Mouse (Mus musculus): Measurements from ENCODE around the gene Lsm4. TPM values are rescaled to one million over a fixed set of nuclear protein-coding genes. Genes with fewer than 3 reads are reported as not detected.

Gene Lsm4
- polyA plus RNA-seq (2014; fragmentation: Nextera tagmentation; extraction: Ambion mirVana): 180 and 197 TPM in 2 replicates

DNA sequence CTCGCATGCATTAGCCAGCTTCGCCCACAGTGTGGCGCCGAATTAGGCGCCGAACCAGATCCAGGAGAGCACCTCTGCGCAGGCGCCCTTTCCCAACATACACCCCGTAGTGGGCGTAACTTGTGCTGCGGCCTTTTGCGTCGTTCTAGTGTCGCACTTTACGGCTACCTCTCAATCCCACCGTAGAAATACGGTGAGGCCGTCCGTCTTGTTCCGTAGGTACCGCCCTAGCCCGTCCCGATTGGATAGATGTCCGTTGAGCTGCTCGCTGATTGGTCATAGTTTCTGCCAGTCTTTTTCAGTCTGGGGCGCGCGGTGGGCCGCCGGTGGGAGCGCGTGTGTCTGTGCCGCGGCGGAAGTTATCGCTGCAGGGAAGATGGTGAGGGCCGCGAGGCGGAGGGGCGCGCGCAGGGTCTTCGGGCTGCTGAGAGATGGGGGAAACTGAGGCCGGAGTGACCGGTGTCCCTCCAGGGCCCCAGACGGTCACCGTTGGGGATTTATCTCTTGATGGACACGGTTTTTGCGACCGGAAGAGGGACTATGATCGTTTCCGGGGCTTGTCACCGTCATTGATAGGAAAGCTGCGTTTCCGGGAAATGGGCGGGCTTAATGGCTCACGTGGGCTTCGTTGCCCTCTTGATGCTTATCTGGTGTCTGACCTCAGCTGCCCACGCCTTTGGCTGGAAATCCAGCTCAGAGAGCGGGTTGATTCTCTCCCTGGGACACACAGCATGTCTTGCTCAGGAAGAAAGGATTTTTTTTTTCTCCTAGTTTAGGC is at the start of gene Lsm4:
Lsm4 (plus strand) TSS at position 170 of the 778 bp plus-strand sequence.
- Histone ChIP-seq H3K4me3 (replicated peaks; ENCODE audit: low read length) (peak within 1 kb of the TSS; percentile 66), H3K4me2 (replicated peaks) (peak within 1 kb of the TSS; percentile 80), H3K27me3 (ENCODE audit: control insufficient read depth, insufficient read depth, low read length) (no peaks in the 10 kb centered on the region), H3K9me3 (ENCODE audit: control insufficient read depth, low read length) (no peaks in the 10 kb centered on the region), H3K36me3 (replicated peaks; ENCODE audit: control insufficient read depth, insufficient read depth) (peaks cover 6% of the 10 kb centered on the region; the same call in 1 of the 2 replicates), H3K9ac (peak within 1 kb of the TSS; percentile 75), H3K4me1 (replicated peaks; ENCODE audit: control insufficient read depth, insufficient read depth, low read length) (peaks cover 8% of the 10 kb centered on the region), H3K27ac (peak within 1 kb of the TSS; percentile 98)
- WGBS: under 1% methylated on average over 60 of the region's 60 CpGs
- ATAC-seq (ENCODE audit: low FRiP score) (peak; percentile 98), DNase-seq (ENCODE audit: low spot score) (peak; percentile 99)

- Histone ChIP-seq H3K4me2 (replicated peaks) (no peak overlapping the region), H3K9ac (no peak overlapping the region), H3K27ac (no peak overlapping the region), H3K36me3 (replicated peaks; ENCODE audit: control insufficient read depth, insufficient read depth) (no peaks in the 10 kb centered on the region), H3K9me3 (ENCODE audit: control insufficient read depth, low read length) (no peaks in the 10 kb centered on the region), H3K4me3 (replicated peaks; ENCODE audit: low read length) (no peak overlapping the region), H3K4me1 (replicated peaks; ENCODE audit: control insufficient read depth, insufficient read depth, low read length) (no peaks in the 10 kb centered on the region; the same call in 1 of the 2 replicates), H3K27me3 (ENCODE audit: control insufficient read depth, insufficient read depth, low read length) (no peaks in the 10 kb centered on the region)
- 23% methylated on average over 5 of the region's 5 CpGs for WGBS
- no peak for ATAC-seq (ENCODE audit: low FRiP score)
- no peak for DNase-seq (ENCODE audit: low spot score)
Measured at GRCm38 (mm10) chr8:70625104-70625503, 47.9 kb upstream of the Lsm4 start.

- Histone ChIP-seq H3K4me3 (replicated peaks; ENCODE audit: low read length) (no peak overlapping the region), H3K4me2 (replicated peaks) (no peak overlapping the region), H3K9ac (no peak overlapping the region), H3K4me1 (replicated peaks; ENCODE audit: control insufficient read depth, insufficient read depth, low read length) (no peaks in the 10 kb centered on the region; the same call in 1 of the 2 replicates), H3K9me3 (ENCODE audit: control insufficient read depth, low read length) (no peaks in the 10 kb centered on the region), H3K27me3 (ENCODE audit: control insufficient read depth, insufficient read depth, low read length) (peaks cover 9% of the 10 kb centered on the region), H3K36me3 (replicated peaks; ENCODE audit: control insufficient read depth, insufficient read depth) (no peaks in the 10 kb centered on the region), H3K27ac (no peak overlapping the region)
- no peak for DNase-seq (ENCODE audit: low spot score)
- ATAC-seq (ENCODE audit: low FRiP score): no peak
- WGBS: 84% methylated on average over 5 of the region's 5 CpGs
Measured at GRCm38 (mm10) chr8:70627041-70627440, 46.0 kb upstream of the Lsm4 start.

GRCm38 (mm10) chr8:70628986-70629490 is 44.0 kb upstream of the Lsm4 start:
- Histone ChIP-seq H3K4me1 (replicated peaks; ENCODE audit: control insufficient read depth, insufficient read depth, low read length) (no peaks in the 10 kb centered on the region; the same call in 1 of the 2 replicates), H3K9me3 (ENCODE audit: control insufficient read depth, low read length) (no peaks in the 10 kb centered on the region), H3K4me2 (replicated peaks) (peak overlapping the region; percentile 58), H3K9ac (peak overlapping the region; percentile 56), H3K27ac (peak overlapping the region; percentile 45), H3K4me3 (replicated peaks; ENCODE audit: low read length) (peak overlapping the region; percentile 38), H3K27me3 (ENCODE audit: control insufficient read depth, insufficient read depth, low read length) (peaks cover 9% of the 10 kb centered on the region), H3K36me3 (replicated peaks; ENCODE audit: control insufficient read depth, insufficient read depth) (no peaks in the 10 kb centered on the region)
- DNase-seq (ENCODE audit: low spot score) (no peak), ATAC-seq (ENCODE audit: low FRiP score) (peak; percentile 18; the same call in 1 of the 2 replicates)
- WGBS: 58% methylated on average over 7 of the region's 7 CpGs

DNA sequence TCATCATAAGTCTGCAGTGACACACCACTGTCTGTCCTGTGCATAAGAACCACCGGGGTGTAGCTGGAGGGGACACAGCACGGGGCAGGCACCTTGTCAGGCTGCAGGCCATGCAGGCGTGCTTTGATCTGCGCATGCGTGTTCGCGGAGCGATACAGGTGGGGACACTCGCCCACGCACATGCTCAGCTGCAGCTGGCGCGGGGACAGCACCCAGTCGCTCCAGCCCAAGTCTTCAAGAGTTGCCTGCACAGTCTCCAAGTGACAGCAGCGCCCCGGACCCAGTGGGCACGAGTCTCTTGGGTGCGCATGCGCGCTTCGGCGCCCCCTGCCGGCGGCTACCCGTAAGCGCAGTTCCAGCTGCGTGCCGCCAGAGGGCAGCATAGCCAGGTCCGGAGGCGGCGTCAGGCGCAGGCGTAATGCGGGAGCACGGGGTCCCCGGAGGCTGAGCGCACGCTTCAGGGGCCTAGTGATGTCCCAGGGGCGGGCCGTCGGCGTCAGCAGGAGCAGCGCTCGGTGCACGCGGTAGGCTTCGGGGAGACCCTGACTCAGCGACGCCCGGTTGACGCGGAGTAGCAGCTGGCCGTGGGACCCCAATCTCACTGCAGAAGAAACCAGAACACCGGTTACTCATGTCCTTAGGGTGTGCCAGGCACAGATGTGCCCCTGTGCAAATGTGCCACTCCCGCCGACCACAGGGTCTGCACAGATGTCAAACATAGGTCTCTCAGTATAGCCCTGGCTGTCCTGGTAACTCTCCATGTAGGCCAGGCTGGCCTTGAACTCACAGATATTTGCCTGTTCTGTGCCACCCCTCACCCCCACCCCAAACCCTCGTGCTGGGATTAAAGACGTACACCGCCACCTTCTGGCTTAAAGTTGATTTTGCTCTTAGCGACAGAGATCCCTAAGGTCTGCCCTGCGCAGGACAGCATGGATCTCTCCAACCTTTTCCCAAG is 43.2 kb upstream of the Lsm4 start:
- Histone ChIP-seq H3K27ac (peak overlapping the region; percentile 45), H3K36me3 (replicated peaks; ENCODE audit: control insufficient read depth, insufficient read depth) (no peaks in the 10 kb centered on the region), H3K4me1 (replicated peaks; ENCODE audit: control insufficient read depth, insufficient read depth, low read length) (no peaks in the 10 kb centered on the region; the same call in 1 of the 2 replicates), H3K9ac (peak overlapping the region; percentile 56), H3K27me3 (ENCODE audit: control insufficient read depth, insufficient read depth, low read length) (peaks cover 9% of the 10 kb centered on the region), H3K9me3 (ENCODE audit: control insufficient read depth, low read length) (no peaks in the 10 kb centered on the region), H3K4me3 (replicated peaks; ENCODE audit: low read length) (peak overlapping the region; percentile 38), H3K4me2 (replicated peaks) (peak overlapping the region; percentile 58)
- under 1% methylated on average over 60 of the region's 60 CpGs for WGBS
- peak; percentile 91 for DNase-seq (ENCODE audit: low spot score)
- ATAC-seq (ENCODE audit: low FRiP score): peak; percentile 92

- Histone ChIP-seq H3K27ac (no peak overlapping the region), H3K36me3 (replicated peaks; ENCODE audit: control insufficient read depth, insufficient read depth) (no peaks in the 10 kb centered on the region), H3K4me2 (replicated peaks) (no peak overlapping the region), H3K4me3 (replicated peaks; ENCODE audit: low read length) (no peak overlapping the region), H3K9me3 (ENCODE audit: control insufficient read depth, low read length) (no peaks in the 10 kb centered on the region), H3K27me3 (ENCODE audit: control insufficient read depth, insufficient read depth, low read length) (peaks cover 9% of the 10 kb centered on the region), H3K4me1 (replicated peaks; ENCODE audit: control insufficient read depth, insufficient read depth, low read length) (no peaks in the 10 kb centered on the region; the same call in 1 of the 2 replicates), H3K9ac (no peak overlapping the region)
- 12% methylated on average over 22 of the region's 22 CpGs for WGBS
- DNase-seq (ENCODE audit: low spot score): no peak
- ATAC-seq (ENCODE audit: low FRiP score): no peak
Measured at GRCm38 (mm10) chr8:70630532-70631381, 42.3 kb upstream of the Lsm4 start.

DNA sequence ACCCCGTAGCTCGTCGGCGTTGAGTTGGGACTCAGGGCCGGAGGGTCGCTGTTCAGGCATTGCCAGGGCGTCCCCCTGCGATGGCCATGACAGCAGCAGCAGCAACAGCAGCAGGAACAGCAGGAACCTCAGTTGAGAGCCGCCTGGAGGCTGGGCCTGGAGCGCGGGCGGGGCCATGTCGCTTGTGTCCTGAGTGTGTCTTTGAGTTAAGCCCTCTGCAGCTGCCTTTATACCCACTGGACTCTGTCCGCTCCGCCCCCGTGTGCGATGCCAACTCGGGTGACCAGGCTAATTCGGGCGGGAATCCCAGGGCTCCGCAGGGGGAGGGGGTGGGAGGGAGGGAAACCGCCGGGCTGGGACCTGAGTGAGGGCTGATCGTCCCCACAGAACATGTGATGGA is 41.6 kb upstream of the Lsm4 start:
- H3K27me3 ChIP-seq (ENCODE audit: control insufficient read depth, insufficient read depth, low read length): peaks cover 9% of the 10 kb centered on the region
- H3K9ac ChIP-seq: no peak overlapping the region
- 18% methylated on average over 23 of the region's 24 CpGs for WGBS
- no peak overlapping the region for H3K27ac ChIP-seq
- DNase-seq (ENCODE audit: low spot score): no peak
- no peaks in the 10 kb centered on the region for H3K9me3 ChIP-seq (ENCODE audit: control insufficient read depth, low read length)
- H3K4me3 ChIP-seq (replicated peaks; ENCODE audit: low read length): no peak overlapping the region
- ATAC-seq (ENCODE audit: low FRiP score): no peak
- no peaks in the 10 kb centered on the region; the same call in 1 of the 2 replicates for H3K4me1 ChIP-seq (replicated peaks; ENCODE audit: control insufficient read depth, insufficient read depth, low read length)
- no peaks in the 10 kb centered on the region for H3K36me3 ChIP-seq (replicated peaks; ENCODE audit: control insufficient read depth, insufficient read depth)
- H3K4me2 ChIP-seq (replicated peaks): no peak overlapping the region

DNA sequence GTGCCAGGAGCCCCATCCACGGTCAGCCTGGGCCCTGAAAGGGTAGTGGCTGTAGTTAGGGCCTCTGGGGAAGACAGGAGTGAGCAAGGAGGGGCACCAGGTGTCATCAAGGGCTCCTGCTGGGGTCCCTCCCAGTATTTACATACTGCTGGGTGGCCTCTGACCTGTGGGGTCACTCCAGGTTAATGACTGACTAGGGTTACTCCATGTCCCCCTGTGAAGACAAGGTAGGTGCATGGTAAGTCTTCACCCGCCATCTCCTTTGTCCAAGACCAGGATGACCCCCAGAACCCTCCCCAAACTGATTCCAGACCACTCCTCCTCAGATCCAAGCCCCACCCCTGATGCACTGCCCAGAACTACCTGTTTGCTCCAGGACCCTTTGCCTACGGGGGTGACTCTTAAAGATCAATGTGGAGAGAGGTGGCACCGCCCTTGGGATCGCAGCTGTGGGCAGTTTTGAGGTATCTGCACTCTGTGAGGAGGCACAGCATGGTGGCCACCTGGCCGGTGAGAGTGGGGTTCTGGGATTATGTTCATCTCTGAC is 40.6 kb upstream of the Lsm4 start, which contains the start of gene Gdf15:
Gdf15 (minus strand) TSS at position 111 of the 547 bp plus-strand sequence.
- DNase-seq (ENCODE audit: low spot score) (no peak), ATAC-seq (ENCODE audit: low FRiP score) (no peak)
- Histone ChIP-seq H3K27ac (no peak within 1 kb of the TSS), H3K9ac (no peak within 1 kb of the TSS), H3K36me3 (replicated peaks; ENCODE audit: control insufficient read depth, insufficient read depth) (no peaks in the 10 kb centered on the region), H3K4me3 (replicated peaks; ENCODE audit: low read length) (no peak within 1 kb of the TSS), H3K27me3 (ENCODE audit: control insufficient read depth, insufficient read depth, low read length) (peaks cover 9% of the 10 kb centered on the region), H3K4me1 (replicated peaks; ENCODE audit: control insufficient read depth, insufficient read depth, low read length) (no peaks in the 10 kb centered on the region; the same call in 1 of the 2 replicates), H3K9me3 (ENCODE audit: control insufficient read depth, low read length) (no peaks in the 10 kb centered on the region), H3K4me2 (replicated peaks) (no peak within 1 kb of the TSS)
- 76% methylated on average over 6 of the region's 6 CpGs for WGBS

All from hindbrain, embryonic 14.5 days (tissue).